Comparison of ENCODE assay signal across 7 mouse cellular contexts in the genomic region with DNA sequence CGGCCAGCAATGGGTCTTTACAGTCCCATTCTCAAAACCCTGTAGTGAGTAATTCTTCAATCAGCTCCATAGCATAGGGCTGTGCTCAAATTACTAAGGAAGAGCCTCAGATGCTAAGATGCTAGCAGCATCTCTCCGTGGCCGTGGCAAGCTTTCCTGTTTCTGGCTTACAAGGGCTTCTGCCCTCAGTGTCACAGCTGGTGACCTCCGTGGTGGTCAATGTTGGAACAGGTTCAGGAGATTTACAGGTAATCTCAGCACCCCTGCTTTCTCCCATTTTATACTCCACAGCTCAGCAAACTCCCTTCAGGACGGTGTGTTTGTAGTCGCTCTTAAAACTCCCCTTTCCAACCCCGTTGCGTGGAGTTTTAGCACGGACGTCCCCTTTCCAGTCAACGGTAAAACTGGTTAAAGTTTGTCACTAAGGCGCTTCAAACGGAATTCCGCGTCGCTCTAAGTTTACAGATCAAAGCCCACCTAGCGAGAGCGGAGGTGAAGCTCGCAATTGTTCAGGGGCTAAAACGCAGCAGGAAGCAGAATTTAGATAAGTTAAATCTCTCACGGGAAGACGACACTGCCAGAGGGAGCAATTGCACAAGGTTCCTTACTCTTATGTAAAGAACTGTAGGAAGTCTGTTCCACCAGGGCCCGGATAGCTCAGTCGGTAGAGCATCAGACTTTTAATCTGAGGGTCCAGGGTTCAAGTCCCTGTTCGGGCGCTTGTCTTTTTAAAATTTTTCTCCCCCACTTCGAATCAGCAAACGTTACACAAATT. TPM values are rescaled to one million over a fixed set of nuclear protein-coding genes. Genes with fewer than 3 reads are reported as not detected.
A peak's percentile ranks its signal among the peaks of the same experiment; 100 is the strongest.
DNase-seq lines count a peak whose midpoint lies in the region; ATAC-seq lines count a peak whose summit lies in the region.

No protein-coding gene starts in this region.

- peak overlapping the region; percentile 80 for H3K27ac ChIP-seq in intestine, embryonic 15.5 days

- H3K9ac ChIP-seq in intestine, embryonic 15.5 days, result peak overlapping the region; percentile 40

- H3K4me3 ChIP-seq in intestine, embryonic 15.5 days (replicated peaks), result peak overlapping the region; percentile 57

- intact Hi-C loops in left cerebral cortex, postnatal 14 days (cut with DNase I), result loop anchor here (10.0 kb wide), 1 partner anchor 271 kb away; a partner anchor contains a TSS

- H3K9me3 ChIP-seq in intestine, embryonic 15.5 days, result no peaks in the 10 kb centered on the region

- no peaks in the 10 kb centered on the region for H3K27me3 ChIP-seq in intestine, embryonic 15.5 days (replicated peaks)

- peaks cover 8% of the 10 kb centered on the region; the same call in 1 of the 2 replicates for H3K4me1 ChIP-seq in intestine, embryonic 15.5 days (replicated peaks)

- WGBS in intestine, embryonic 15.5 days, result under 1% methylated on average over 28 of the region's 28 CpGs

- DNase-seq in adipocyte (ENCODE audit: low spot score), result peak; percentile 84
- peak; percentile 65 to 73 for DNase-seq in cerebellum, postnatal 25 days
- peak; percentile 77 to 86 for DNase-seq in frontal cortex, postnatal 36 days (ENCODE audit: low spot score in 2 of 2)
- DNase-seq in left cerebral cortex, postnatal 14 days (ENCODE audit: low spot score in 2 of 2), result peak; percentile 72 to 82
- DNase-seq in right cerebral cortex, postnatal 4 days, result peak; percentile 54

- peak overlapping the region; percentile 63 for H3K4me2 ChIP-seq in intestine, embryonic 15.5 days (replicated peaks)

- no peaks in the 10 kb centered on the region for H3K36me3 ChIP-seq in intestine, embryonic 15.5 days

- peak; percentile 93 for ATAC-seq in intestine, embryonic 15.5 days
- peak; percentile 68 for ATAC-seq in megakaryocyte progenitor cell, adult 5-6 weeks (replicated peaks; ENCODE audit: poor library complexity)

RNA-seq across cellular contexts. Expression of a gene that starts 3.1 kb away (rescaled TPM):
- 27.1 and 31.9 TPM in 2 replicates for polyA plus RNA-seq in intestine, embryonic 15.5 days (2015; fragmentation: Nextera tagmentation; extraction: Ambion mirVana)
- total RNA-seq in left cerebral cortex, postnatal 14 days (2021), result 10 to 100 TPM; 79.1 to 80.6 TPM
- total RNA-seq in megakaryocyte progenitor cell, adult 5-6 weeks (2015), result 65.0 and 85.1 TPM in 2 replicates
- total RNA-seq in megakaryocyte progenitor cell, adult 5-6 weeks (2017), result 105 and 121 TPM in 2 replicates

RNA-seq across cellular contexts. Expression of a gene that starts 12.0 kb away (rescaled TPM):
- polyA plus RNA-seq in intestine, embryonic 15.5 days (2015; fragmentation: Nextera tagmentation; extraction: Ambion mirVana), result 6.1 and 7.0 TPM in 2 replicates
- 10 to 100 TPM; 17.2 to 18.8 TPM for total RNA-seq in left cerebral cortex, postnatal 14 days (2021)
- 1.8 and 2.6 TPM in 2 replicates for total RNA-seq in megakaryocyte progenitor cell, adult 5-6 weeks (2015)
- total RNA-seq in megakaryocyte progenitor cell, adult 5-6 weeks (2017), result 1.5 and 1.7 TPM in 2 replicates

Comparison
In these comparisons a context has a peak if more than half of its experiments do, and no peak if none do; other contexts are left out.
1. Peak in every context shown above with its lines: DNase-seq, ATAC-seq, H3K4me3 ChIP-seq and H3K27ac ChIP-seq.
2. RNA of a gene that starts 12.0 kb away (total RNA-seq): 17.2 to 18.8 TPM in left cerebral cortex, postnatal 14 days; 1.5 to 2.6 TPM in megakaryocyte progenitor cell, adult 5-6 weeks; every median in the first group is over 4 times any median in the second.